ENCODE assay signal across 21 mouse cellular contexts in genomic region chr5:52237956-52238735, GRCm38 (mm10). TPM values are rescaled to one million over a fixed set of nuclear protein-coding genes. Genes with fewer than 3 reads are reported as not detected.
DNase-seq lines count a peak whose midpoint lies in the region; ATAC-seq and TF ChIP-seq lines count a peak whose summit lies in the region.
"Had no signal": no experiment of that assay in that cellular context is flagged by ENCODE, and none has a peak within 500 bp of the region (broad histone marks: within the 10 kb centered on the region; RNA-seq: fewer than 3 reads in every experiment).

No protein-coding gene starts in this region.

- no peak overlapping the region for H3K9ac ChIP-seq in kidney, embryonic 15.5 days
- no peak overlapping the region for H3K9ac ChIP-seq in lung, postnatal 0 days (replicated peaks; ENCODE audit: low read depth)
- H3K9ac ChIP-seq: embryonic facial prominence, embryonic 12.5 days; forebrain, embryonic 15.5 days; hindbrain, embryonic 12.5 days; midbrain, embryonic 12.5 days; neural tube, embryonic 12.5 days had no signal

- no peak for DNase-seq in kidney, adult 11 months
- DNase-seq in lung, postnatal 0 days (ENCODE audit: low spot score) = no peak
- no peak for DNase-seq in lung, postnatal 4 days
- DNase-seq in R1 (ENCODE audit: low read depth, low spot score) = peak; percentile 53
- no peak for DNase-seq in forebrain, embryonic 10.5 days (ENCODE audit: extremely low spot score, low spot score)
- no peak for DNase-seq in adrenal gland, postnatal 10 days
- DNase-seq: cerebellum, adult 2 months; cerebellum, postnatal 36 days; gastrocnemius, postnatal 25 days; layer of hippocampus, postnatal 36 days; lung, postnatal 36 days; right cerebral cortex, postnatal 14 days; spleen, adult 18-20 months had no signal

- WGBS in kidney, embryonic 15.5 days = 76% methylated on average over 8 of the region's 8 CpGs
- 45% methylated on average over 8 of the region's 8 CpGs for WGBS in lung, postnatal 0 days
- WGBS in forebrain, embryonic 10.5 days = 81% methylated on average over 8 of the region's 8 CpGs

- peaks cover 3% of the 10 kb centered on the region; the same call in 1 of the 2 replicates for H3K9me3 ChIP-seq in kidney, embryonic 15.5 days (replicated peaks)
- no peaks in the 10 kb centered on the region for H3K9me3 ChIP-seq in lung, postnatal 0 days (ENCODE audit: low read length)
- no peaks in the 10 kb centered on the region; the same call in 1 of the 2 replicates for H3K9me3 ChIP-seq in forebrain, embryonic 10.5 days
- H3K9me3 ChIP-seq: embryonic facial prominence, embryonic 12.5 days; forebrain, embryonic 15.5 days; midbrain, embryonic 12.5 days; neural tube, embryonic 12.5 days had no signal

- H3K27me3 ChIP-seq in kidney, embryonic 15.5 days = no peaks in the 10 kb centered on the region
- H3K27me3 ChIP-seq in lung, postnatal 0 days (replicated peaks; ENCODE audit: insufficient read depth, low read length) = no peaks in the 10 kb centered on the region
- no peaks in the 10 kb centered on the region for H3K27me3 ChIP-seq in forebrain, embryonic 10.5 days (ENCODE audit: poor library complexity, severe bottlenecking)
- H3K27me3 ChIP-seq: embryonic facial prominence, embryonic 12.5 days; forebrain, embryonic 15.5 days; hindbrain, embryonic 12.5 days; midbrain, embryonic 12.5 days; neural tube, embryonic 12.5 days had no signal

- no peak overlapping the region; the same call in 1 of the 2 replicates for H3K27ac ChIP-seq in kidney, embryonic 15.5 days
- no peak overlapping the region for H3K27ac ChIP-seq in lung, postnatal 0 days (ENCODE audit: low read length)
- H3K27ac ChIP-seq in forebrain, embryonic 10.5 days = no peak overlapping the region
- H3K27ac ChIP-seq: embryonic facial prominence, embryonic 12.5 days; forebrain, embryonic 15.5 days; hindbrain, embryonic 12.5 days; midbrain, embryonic 12.5 days; neural tube, embryonic 12.5 days had no signal

- no peaks in the 10 kb centered on the region for H3K36me3 ChIP-seq in kidney, embryonic 15.5 days
- no peaks in the 10 kb centered on the region for H3K36me3 ChIP-seq in lung, postnatal 0 days (ENCODE audit: insufficient read depth, low read length)
- H3K36me3 ChIP-seq in forebrain, embryonic 10.5 days (replicated peaks) = no peaks in the 10 kb centered on the region
- H3K36me3 ChIP-seq: embryonic facial prominence, embryonic 12.5 days; forebrain, embryonic 15.5 days; hindbrain, embryonic 12.5 days; midbrain, embryonic 12.5 days; neural tube, embryonic 12.5 days had no signal

- no peak overlapping the region for H3K4me2 ChIP-seq in kidney, embryonic 15.5 days
- no peak overlapping the region for H3K4me2 ChIP-seq in lung, postnatal 0 days (replicated peaks; ENCODE audit: low read depth, low read length)
- H3K4me2 ChIP-seq: embryonic facial prominence, embryonic 12.5 days; forebrain, embryonic 15.5 days; hindbrain, embryonic 12.5 days; midbrain, embryonic 12.5 days; neural tube, embryonic 12.5 days had no signal

- no peak for TF ChIP-seq EP300 in lung, postnatal 0 days (IDR thresholded peaks at IDR 0.05)

- peaks cover 3% of the 10 kb centered on the region; the same call in 1 of the 2 replicates for H3K4me1 ChIP-seq in kidney, embryonic 15.5 days
- no peaks in the 10 kb centered on the region for H3K4me1 ChIP-seq in lung, postnatal 0 days (ENCODE audit: insufficient read depth, low read depth, low read length)
- H3K4me1 ChIP-seq in forebrain, embryonic 10.5 days = peaks cover 7% of the 10 kb centered on the region; the same call in 1 of the 2 replicates
- H3K4me1 ChIP-seq: forebrain, embryonic 15.5 days; hindbrain, embryonic 12.5 days; midbrain, embryonic 12.5 days; neural tube, embryonic 12.5 days had no signal

- ATAC-seq in kidney, embryonic 15.5 days (replicated peaks; ENCODE audit: low FRiP score) = 0 out of 2 replicates have a peak, but pooled peaks have one; percentile 52
- peak; percentile 16; the same call in 1 of the 2 replicates for ATAC-seq in lung, postnatal 0 days
- ATAC-seq in neutrophil, adult 5-6 weeks (ENCODE audit: extremely low read depth, insufficient number of reproducible peaks, low FRiP score, poor library complexity, severe bottlenecking) = 0 out of 2 replicates have a peak, but pooled peaks have one; percentile 1
- ATAC-seq: forebrain, embryonic 15.5 days; inflammation-experienced regulatory T-cells, adult 6 months had no signal

- no peak for TF ChIP-seq CTCF in lung, postnatal 0 days (IDR thresholded peaks at IDR 0.05)

- no peak overlapping the region for H3K4me3 ChIP-seq in kidney, embryonic 15.5 days (replicated peaks)
- no peak overlapping the region for H3K4me3 ChIP-seq in lung, postnatal 0 days (ENCODE audit: low read depth, low read length)
- no peak overlapping the region for H3K4me3 ChIP-seq in forebrain, embryonic 10.5 days
- H3K4me3 ChIP-seq: embryonic facial prominence, embryonic 12.5 days; forebrain, embryonic 15.5 days; hindbrain, embryonic 12.5 days; midbrain, embryonic 12.5 days; neural tube, embryonic 12.5 days had no signal

RNA-seq across cellular contexts. Expression of gene Dhx15, which starts 47.8 kb away (rescaled TPM):
- 177 and 182 TPM in 2 replicates for polyA plus RNA-seq in kidney, embryonic 15.5 days (2015; fragmentation: Nextera tagmentation; extraction: Ambion mirVana)
- 62.6 and 68.8 TPM in 2 replicates for polyA plus RNA-seq in lung, postnatal 0 days (2015; fragmentation: Nextera tagmentation; extraction: Ambion mirVana)
- total RNA-seq in neutrophil, adult 5-6 weeks (2017) = 292 and 303 TPM in 2 replicates
- 225 and 226 TPM in 2 replicates for polyA plus RNA-seq in forebrain, embryonic 10.5 days (2016; fragmentation: Nextera tagmentation; extraction: Ambion mirVana)
- total RNA-seq in adrenal gland, postnatal 10 days (2021) = 100 to 1,000 TPM; 105 to 109 TPM

Comparison
In these comparisons a context has a peak if more than half of its experiments do, and no peak if none do; other contexts are left out.
1. ATAC-seq: peak in every context shown above with its lines; median percentile 52 in kidney, embryonic 15.5 days; 16 in lung, postnatal 0 days; 1 in neutrophil, adult 5-6 weeks.